Mouse (Mus musculus): ENCODE results near the gene Zfp870.

DNA sequence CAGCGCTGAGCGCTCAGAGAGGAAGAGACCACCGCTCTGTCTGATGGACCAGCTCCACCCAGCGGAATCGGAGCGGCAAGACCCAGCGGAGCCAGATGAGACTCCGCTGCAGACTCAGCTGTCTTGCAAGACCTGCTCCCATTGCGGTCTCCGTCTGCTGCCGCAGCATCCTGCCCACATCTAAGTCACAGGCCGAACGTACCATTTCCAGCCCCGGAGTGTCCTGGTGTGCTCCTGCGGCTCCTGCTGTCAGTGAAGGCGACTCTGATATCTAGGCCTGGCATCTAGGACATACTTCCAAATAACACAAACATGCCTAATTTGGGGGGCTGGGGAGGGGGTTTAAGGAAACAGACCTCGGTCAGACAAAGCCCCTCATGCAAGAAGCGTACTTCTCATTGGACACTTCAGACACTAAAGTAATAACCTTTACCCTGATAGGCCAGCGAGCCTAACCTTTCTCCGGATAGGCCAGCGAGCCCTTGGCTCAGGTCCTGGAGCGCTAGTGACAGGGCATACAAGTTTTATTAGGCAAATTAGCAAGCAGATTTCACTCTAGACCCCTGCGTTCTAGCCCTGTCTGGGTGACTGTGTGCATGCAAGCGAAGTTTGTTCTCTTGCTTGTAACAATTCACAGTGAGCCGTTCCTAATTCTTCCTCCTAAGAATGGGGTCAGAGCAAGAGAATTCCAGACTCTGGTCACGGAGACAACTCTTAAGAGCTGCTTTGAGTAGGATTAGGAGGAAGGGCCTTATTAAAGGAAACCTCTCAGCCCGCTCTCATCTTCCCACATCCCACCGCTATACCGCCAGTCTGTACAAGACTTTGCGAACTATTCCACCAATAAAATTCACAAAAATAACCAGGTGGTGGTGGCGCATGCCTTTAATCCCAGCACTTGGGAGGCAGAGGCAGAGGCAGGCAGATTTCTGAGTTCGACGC is at the start of gene Zfp870:
- no peak for TF ChIP-seq GATA1 (IDR thresholded peaks at IDR 0.05; ENCODE audit: low read length)
- TF ChIP-seq TAL1 (IDR thresholded peaks at IDR 0.05; ENCODE audit: low read length), result no peak

Measured in erythroblast, embryonic 14.5 days (primary cell).